Mouse (Mus musculus): ENCODE results near the gene Adgrf3. TPM values are rescaled to one million over a fixed set of nuclear protein-coding genes. Genes with fewer than 3 reads are reported as not detected.
A peak's percentile ranks its signal among the peaks of the same experiment; 100 is the strongest.

Gene Adgrf3
- polyA plus RNA-seq (2015; fragmentation: Nextera tagmentation; extraction: Ambion mirVana), result 0.13 and 0.29 TPM in 2 replicates

DNA sequence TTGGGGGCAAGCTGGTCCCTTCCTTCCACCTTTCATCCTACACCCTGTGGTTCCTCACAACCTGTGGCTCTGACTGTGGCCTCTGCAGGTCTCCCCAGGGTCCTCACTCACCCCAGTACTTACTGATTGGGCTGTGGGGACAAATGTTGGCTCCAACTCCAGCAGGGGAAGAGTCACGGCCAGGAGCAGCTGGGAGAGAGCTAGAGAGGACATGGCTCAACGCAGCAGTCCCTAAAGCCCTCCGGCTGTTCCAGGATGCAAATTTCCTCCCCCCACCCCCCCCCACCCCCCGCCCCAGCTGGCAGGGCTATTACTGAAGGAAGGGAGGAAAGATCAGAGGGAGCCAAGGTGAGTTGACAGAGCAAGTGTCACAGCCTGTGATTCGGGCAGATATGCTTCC lies at the start of gene Adgrf3:
TSS of gene Adgrf3 (minus strand) at position 230 of the 400 bp plus-strand sequence.

DNA sequence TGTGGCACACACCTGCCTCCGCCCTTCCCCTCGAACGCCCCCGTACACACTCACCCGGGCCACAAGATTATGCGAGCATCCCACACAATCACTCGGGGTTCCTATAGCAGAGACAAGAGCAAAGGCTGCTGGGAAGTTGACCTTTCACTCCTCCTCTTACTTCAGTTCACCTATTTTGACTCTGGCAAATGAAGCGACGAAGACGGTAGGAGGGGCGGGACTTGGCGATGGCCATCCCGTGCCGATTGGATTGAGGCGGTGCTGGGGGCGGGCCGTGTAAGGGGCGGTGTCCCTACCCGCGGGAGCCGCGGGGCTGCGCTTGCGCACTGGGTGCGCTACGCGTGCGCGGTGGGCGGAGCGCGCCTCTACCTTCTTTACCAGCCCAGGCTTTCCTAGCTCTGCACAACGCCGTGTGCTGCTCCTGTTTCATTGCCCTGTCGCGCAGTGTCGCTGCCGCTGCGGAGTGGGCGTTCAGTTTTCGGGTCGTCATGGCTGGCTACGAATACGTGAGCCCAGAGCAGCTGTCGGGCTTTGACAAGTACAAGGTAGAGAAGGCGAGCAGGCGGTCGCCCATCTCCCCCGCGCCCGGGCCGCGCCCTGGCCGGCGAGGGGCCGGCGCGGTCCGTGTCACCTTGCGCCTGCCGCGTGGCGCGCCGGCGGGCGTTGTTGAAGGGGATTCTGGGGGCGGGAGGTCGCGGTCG lies 26.9 kb upstream of the Adgrf3 start, which contains the start of gene Selenoi:
TSS of gene Selenoi (plus strand) at position 311 of the 701 bp plus-strand sequence.

DNA sequence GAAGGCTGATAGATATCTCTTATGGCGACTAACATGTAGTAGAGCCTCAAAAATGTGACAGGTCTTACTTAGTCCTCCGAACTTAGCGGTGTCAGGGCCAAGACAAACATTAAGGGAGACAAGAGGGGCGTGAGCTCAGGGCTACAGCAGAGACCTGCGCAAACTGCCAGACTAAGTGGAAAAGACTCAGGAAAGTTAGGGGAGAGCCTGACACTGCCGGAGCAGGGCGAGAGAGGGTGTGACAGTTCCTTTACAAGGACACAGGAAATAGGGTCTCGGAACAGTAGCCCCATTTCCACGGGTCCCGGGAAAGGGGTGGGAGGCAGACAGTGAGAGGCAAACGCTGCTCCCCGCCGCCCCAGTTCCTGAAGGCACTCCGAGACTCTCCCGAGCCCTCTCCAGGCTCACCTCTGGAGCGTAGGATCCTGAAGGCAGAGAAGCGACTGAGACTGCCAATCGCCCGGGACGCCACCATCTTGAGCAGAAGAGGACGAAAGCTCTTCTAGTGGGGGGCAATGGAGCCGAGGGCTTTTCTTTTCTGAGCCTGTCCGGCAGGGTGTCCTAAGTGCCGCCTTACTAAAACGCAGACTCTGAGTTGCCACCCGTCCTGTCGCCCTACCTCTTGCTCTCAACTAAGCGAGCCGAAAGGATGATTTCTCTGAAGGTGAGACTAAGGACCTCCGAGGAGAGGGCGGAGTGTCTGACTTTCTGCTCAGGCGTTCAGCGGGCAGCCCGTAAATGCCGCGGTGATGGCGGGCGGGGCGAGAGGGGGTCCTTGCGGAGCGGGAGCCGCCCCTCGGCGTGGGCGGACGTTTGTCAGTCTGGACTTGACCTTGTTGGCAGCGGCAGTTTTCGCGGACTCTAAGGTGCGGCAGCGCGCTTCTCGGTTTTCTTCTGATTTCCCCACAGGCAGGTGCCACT lies 50.8 kb downstream of the Adgrf3 start, which contains the start of the genes Hadha and Hadhb:
TSS of gene Hadha (minus strand) at position 689 of the 921 bp plus-strand sequence.
TSS of gene Hadhb (plus strand) at position 775 of the 921 bp plus-strand sequence.

MicroRNA genes within 50 kb of the gene (microRNA counts, 519-probe panel; counts per million panel counts)
- 1,907 counts per million, percentile 20 among the panel's probes with 10 or more counts for microRNA mmu-miR-1960

Small RNAs within 50 kb of the gene (microRNA-seq; reads per million reads assigned to microRNA genes)
- not detected for gene Mir1960

Other genes starting within 250 kb of the Adgrf3 start
- 0.26 and 1.6 TPM in 2 replicates for gene Il6, start 192.6 kb downstream of the Adgrf3 start, polyA plus RNA-seq (2015; fragmentation: Nextera tagmentation; extraction: Ambion mirVana)
- gene Tyms, start 132.1 kb downstream of the Adgrf3 start, polyA plus RNA-seq (2015; fragmentation: Nextera tagmentation; extraction: Ambion mirVana), result 74.7 and 89.0 TPM in 2 replicates
- 0.08 and 0.10 TPM in 2 replicates for gene Garem2, start 100.6 kb downstream of the Adgrf3 start, polyA plus RNA-seq (2015; fragmentation: Nextera tagmentation; extraction: Ambion mirVana)
- not detected in 2 replicates for gene 3110082J24Rik, start 99.6 kb downstream of the Adgrf3 start, polyA plus RNA-seq (2015; fragmentation: Nextera tagmentation; extraction: Ambion mirVana)
- gene Hadha, start 50.6 kb downstream of the Adgrf3 start, polyA plus RNA-seq (2015; fragmentation: Nextera tagmentation; extraction: Ambion mirVana), result 111 and 122 TPM in 2 replicates
- gene Hadhb, start 50.5 kb downstream of the Adgrf3 start, polyA plus RNA-seq (2015; fragmentation: Nextera tagmentation; extraction: Ambion mirVana), result 154 and 164 TPM in 2 replicates
- gene Selenoi, start 26.9 kb upstream of the Adgrf3 start, polyA plus RNA-seq (2015; fragmentation: Nextera tagmentation; extraction: Ambion mirVana), result 21.4 and 23.9 TPM in 2 replicates
- gene Drc1, start 75.7 kb upstream of the Adgrf3 start, polyA plus RNA-seq (2015; fragmentation: Nextera tagmentation; extraction: Ambion mirVana), result 0.10 and 0.43 TPM in 2 replicates